Mouse (Mus musculus) liver (tissue): ENCODE data around the gene Timp3.

ENCODE experiments used
- DNase-seq: peaks from one replicate; pipeline ENCODE4 v3.0.0-alpha.2; 2020; ENCODE audit warnings: mixed read lengths

Timp3 gene

DNA sequence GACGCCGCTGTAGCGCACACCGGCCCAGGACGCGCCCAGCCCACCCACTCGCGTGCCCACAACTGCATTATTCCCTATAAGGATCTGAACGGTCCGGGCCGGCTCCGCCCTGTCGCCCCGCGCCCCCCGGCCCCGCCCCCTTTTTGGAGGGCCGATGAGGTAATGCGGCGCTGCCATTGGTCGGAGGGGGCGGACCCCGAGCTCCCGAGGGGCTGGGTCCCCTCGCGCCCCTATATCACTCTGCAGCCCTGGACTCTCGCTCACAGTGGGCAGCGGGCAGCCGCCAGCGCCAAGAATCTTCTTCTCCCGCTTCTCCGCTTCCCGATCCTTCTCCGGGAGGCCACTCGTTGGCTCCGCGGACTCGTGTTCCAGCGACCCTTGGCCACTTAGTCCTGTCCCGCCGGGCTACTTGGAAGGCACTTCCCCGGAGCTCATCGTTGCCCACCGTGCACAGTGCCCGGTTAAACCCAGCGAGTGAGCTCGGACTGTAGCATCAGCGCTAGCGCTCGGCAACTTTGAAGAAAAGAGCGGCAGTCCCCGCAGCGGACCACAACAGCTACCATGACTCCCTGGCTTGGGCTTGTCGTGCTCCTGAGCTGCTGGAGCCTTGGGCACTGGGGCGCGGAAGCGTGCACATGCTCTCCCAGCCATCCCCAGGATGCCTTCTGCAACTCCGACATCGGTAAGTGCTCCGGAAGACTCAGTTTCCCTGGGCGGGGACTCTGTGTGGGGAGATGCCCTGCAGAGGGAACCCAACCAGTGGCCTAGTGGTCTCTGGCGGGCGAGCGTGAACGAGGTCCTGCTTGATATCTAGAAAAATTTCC is at the start of gene Timp3:
Gene Timp3, plus strand, starts transcription at position 80 of the 824 bp plus-strand sequence.
- peak; percentile 75 for DNase-seq

DNA sequence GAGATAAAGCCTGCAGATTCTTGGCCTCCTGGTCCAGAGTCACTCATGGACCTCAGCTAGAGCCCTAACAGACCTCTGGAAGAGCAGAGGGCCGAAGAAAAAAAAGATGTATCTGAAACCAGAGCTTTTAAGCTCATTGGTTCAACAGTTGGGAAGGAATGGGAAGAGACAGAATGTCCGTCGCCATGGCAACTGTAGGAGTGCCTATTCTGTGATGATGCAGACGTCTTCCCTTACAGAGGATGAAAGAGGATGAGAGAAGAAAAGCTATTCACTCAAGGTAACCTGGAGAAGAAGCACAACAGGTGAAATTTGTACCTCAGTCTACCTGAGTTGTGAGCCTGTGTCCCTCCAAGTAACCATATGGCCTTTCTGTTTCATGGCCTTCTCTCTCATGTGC is 44.0 kb upstream of the Timp3 start:
- DNase-seq, result no peak

DNA sequence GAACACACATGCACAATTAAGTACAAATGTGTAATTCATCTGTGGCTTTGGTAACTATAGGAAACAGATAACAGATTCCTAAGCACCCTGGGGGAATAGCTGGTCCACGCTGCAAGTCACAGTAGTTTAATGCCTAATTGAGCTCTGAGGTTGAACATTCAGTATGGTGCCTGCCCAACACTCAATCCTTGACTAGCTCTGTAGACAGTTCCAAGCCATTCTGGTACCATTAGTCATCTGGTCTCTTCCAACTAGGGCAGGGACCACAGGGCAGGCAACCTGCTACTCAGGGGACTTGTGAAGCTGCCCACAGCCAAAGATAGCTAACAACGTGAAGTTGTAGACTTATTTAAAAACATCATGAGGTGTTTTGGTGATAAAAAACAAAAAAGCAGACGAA is 43.1 kb upstream of the Timp3 start:
- DNase-seq, result no peak

DNA sequence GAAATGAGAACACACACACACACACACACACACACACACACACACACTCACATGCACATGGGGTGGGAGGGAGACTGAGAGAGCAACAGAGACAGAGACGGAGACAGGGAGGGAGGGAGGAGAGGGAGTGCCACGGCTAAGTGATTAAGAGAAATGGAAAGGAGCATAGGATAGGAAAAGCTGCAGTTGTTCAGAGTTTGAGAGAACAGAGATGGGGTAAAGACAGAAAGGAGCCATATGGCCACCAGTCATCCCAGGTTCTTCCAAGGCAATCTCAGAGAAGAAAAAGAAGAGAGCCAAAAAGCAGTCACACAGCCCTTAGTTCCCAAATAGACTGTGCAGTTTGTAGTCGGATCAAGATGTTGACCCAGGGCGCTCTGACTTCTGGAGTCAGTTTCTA is 42.1 kb upstream of the Timp3 start:
- DNase-seq, result no peak

DNA sequence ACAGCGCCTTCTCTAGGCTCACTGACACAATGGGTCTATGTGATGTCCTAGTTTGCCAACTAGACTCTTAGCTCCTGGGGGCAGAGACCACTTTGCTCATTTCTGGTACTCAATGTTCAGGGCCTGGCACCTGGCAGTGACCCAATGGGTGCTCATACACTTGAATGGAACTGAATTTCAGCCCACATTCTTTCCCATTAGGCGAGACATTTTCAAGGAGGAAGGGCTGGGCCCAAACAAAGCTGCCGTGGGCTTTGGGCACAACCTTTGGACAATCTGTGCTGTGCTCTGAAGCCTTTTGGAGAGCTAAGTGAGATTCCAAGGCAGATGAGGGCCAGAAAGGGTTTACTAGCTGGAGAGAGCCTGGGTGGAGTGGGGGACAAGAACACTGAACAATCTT is 41.2 kb upstream of the Timp3 start:
- DNase-seq, result no peak

DNA sequence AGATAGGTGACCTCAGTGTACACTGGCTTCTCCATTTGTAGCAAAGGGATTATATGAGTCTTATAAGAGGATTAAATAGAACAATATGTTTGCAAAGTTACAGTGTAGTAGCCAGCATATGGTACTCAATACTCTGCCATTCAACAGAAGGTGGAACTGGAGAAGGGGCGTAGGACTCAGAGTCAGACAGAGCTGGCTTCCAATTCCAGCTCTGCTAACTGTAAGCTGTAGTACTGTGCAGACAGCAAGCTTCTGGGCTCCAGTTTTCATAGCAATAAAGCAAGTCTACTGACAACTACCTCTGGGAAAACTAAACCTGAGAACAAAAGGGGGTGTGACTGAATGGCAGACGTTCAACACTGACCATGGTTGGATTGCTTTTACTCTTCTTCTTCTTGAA is 38.4 kb upstream of the Timp3 start:
- no peak for DNase-seq

DNA sequence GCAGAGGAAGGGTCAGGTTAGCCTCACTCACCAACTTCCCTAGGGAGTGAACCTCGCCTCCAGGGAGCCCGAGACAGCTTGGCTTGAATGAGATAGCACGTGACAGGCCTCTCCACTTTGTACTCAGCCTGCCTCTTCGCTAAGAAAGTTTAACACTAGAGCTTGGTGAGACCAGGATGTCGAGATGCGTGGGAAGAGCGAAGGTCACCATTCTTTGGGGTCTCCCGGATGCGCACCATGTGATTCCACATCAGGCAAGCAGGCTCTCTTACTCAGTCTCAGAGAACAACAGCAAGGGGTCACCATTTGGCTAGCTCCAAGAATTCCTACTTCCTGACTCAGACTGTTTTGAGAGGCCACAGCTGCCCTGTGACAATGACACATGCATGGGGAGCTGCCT is 35.6 kb upstream of the Timp3 start:
- DNase-seq, result no peak

DNA sequence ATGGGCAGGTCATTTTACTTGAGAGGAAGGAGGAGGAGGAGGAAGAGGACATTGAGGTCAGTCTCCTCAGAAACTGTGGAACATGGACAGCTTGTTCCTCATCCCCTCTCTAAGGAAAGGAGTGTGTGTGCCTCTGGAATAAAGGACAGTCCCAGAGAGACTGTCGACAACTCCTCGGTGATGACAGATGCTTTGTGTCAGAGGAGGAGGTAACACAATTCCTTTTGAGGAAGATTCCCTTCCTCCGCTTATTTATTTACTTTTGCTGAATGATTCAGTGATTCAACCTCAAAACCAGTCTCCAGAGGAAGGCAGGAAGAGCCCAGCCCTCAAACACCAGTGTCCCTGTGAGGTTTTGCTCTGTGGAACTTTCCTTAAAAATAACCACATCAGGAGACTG is 29.9 kb upstream of the Timp3 start:
- no peak for DNase-seq

DNA sequence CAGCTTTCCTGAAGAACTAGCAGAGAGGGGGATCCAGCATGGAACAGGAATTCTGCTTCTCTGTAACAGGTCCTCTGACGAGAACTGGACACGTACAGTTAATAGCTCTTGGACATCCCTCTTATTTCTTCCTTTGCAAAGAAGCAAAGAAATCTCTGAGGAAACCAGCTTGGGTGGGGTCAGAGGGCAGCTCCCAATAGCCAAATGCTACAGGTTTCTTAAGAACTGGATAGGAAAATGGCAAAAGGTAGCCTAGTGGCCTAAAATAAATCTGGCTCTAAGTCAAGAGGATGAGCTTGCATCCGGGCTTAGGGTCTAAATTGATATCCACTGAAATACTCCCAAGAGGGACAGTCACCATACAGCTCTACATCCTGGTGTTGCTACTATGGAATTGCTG is 27.3 kb upstream of the Timp3 start:
- DNase-seq, result no peak

DNA sequence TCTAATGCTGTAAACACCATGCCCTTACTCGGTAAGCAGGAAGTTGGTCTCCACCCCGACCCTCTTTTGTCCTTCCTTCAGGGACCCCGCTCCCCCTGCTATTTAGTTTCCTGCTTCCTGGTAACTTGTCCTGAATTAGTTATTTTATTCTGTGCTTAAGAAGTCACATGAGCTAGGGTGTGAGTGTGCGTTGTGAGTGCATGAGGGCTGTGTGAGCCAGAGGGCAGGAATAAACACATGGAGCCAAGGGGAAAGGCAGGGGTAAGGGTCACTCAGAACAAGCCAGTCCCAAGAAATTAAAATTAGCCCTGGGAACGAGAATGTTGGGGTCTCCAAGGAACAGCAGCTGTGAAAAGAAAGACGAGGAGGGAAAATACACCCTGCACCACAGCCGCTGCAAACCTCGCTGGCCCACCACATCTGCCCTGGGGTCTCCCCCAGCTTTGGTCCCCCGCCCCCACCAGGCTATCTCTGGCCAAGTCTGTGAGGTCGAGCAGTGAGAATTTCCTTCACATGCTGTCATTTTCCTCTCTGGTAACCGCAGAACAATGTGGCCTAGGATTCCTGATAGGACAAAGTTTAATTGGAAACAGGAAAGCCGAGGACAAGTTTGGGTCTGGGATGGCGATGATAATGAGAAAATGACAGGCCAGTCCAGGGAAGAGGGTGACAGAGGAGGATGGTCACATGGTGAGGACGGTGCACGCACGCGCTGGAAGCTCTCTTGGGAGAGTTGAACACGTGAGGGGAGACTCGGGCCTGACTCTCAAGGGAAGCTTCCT is 26.6 kb upstream of the Timp3 start:
- DNase-seq, result peak; percentile 12

DNA sequence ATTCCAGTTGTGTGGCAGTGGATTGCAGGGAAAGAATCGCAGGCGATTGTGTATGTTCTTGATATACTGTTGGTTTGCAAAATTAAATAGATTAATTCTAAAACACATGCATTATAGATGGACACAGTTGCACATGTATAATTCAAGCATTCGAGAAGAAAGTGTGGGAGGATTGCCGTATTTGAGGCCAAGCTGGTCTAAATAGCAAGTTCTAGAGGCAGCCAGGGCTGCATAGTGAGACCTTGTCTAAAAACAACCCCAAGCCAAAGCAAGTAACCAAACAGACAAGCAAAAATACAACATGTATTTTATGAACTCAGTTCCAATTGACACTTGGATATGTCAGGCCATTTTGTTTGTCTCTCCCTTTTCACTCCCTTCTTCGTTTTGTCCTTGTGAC is 24.6 kb upstream of the Timp3 start:
- DNase-seq, result no peak

DNA sequence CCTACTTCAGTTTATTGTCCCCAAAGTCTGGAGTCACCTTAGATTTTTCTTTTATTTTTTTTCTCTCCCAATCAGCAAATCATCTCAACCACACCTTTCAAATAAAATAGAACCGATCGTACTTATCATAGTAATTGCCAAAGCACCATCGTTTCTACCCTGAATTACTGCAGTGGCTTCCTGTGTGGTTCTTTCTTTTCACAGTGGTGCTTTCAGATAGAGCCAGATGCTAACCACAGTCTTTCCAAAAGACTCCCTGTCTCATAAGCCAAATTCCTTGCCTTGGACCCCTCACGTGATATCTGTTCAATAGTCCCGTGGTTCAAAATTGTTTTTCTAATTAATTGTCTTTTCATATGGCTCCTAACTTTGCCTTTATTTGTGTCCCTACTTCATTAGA is 22.8 kb upstream of the Timp3 start:
- no peak for DNase-seq

DNA sequence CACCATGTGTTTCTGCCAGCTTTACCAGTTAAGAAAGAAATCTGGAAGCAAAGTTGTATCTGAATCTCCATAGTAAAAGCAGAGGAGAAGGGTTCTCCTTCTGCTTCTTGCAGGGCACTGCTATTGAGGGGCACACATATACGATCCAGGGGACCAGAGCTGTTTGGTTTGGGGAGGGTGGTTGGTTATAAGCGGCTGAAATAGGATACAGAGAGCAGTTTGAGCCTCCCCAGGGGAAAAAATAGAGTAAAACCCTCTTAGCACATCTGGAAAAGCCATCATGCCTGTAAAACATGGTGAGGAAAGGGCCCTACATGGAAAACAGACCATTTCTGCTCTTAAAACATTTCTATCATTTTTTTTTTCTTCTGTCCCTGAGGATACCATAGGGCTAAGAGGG is 21.7 kb upstream of the Timp3 start:
- no peak for DNase-seq

DNA sequence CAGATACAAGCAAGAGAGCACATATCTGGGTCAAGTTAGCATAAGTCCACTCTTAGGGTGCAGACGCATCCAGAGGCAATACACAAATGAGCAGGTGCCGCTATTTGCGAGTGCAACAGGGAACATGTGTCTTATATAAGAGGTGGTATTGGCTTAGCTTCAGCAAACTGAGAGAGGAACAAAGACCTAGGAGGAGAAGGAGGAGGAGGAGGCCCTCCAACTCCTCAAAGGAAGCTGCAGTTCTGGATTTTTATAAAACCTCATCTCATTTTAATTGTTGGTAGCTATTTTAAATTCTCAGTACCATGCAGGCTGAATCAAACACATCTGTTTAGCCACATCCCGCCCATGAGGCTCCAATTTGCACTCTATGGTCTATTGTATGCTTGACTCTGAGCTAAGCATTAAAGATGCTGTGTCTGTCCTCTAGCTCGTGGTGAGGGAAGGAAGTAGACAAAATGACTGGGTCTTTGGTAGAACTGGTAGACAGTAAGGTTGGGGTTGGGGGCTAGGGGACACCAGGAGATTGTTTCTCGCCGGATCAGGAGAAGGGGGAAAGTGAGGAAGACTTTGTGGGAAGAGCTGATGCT is 20.5 kb upstream of the Timp3 start:
- no peak for DNase-seq

DNA sequence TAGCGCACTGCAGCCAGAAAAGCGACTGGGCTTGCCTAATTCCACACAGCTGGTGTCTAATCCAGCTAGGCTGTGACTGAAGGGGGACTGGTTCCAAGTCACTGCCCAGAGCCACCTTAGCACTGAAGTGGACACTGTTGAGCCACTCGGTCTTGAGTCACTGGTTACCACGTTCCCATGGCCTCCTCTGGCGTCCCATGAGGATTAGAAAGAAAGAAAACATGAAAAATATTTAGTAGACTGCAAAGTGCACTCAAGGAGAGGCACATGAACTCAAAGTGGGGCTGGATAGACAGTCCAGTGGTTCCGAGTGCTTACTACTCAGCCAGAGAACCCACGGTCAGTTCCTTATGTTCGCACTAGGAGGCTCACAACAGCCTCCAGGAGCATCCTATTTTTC is 18.9 kb upstream of the Timp3 start:
- DNase-seq, result no peak

DNA sequence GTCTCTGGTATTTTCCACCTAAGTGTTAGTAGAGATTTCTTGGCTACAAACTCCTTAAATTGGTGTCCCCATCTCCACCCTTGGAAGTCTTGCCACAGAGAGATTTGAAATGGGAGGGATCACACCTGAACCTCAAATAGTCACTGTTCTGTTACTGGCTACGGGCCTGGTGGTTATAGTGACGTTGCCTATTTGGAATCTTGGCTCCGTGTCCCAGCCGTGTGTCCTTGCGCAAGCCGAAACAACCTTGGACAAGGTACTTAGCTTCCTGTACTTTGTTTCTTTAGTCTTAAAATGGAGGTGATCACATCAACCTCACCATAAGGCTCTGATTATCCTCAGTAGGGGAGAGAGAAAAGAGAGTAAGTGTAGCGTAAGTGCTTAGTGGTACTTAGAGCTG is 13.7 kb upstream of the Timp3 start:
- DNase-seq, result no peak

DNA sequence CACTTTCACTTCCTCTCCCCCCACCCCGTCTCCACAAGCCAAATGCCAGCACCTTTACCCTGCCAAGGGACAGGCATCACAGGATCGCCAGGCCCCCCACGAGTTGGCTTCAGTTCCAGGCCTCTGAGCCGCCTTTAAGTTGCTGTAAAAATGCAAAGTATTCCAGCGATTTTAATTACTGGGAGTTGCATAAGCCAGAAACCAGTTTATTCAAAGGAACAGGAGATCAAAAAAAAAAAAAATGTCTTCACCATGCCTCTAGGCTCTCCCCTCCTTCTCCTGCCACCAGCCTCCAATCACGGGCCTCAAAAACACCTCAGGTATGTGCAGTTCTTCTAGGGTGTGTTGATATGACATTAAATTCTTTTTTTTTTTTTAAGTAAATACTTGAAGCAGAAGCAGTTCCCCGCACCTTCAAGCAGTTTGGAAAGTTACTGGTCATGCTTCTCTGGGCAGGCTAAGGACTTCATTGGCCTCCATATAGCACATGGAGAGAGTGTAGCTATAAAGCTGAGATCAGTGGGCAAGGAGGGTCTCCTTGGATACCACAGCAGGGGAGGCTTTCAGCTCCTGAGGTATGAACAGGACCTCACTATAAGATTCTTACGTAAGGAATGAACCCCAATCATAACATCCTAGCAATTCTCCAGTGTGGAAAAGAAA is 9.9 kb upstream of the Timp3 start:
- no peak for DNase-seq

DNA sequence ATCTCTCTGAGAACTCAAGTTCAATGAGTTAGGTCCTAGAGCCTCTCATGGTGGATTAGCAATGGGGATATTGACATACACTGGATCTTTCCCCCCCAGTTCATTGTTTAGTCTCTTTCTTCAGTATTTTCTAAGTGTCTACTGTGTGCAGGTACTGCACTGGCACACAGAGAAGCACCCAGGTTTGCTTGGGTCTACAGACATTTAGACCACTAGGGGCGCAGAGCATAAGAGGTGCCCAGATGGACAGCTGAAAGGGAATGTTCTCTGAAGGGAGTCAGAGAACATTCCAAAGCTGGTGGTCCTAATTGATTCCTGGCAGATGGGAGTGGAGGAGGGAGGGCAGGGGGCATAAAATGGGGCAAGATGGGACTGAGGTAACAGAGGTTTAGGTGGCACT is 6.3 kb upstream of the Timp3 start:
- DNase-seq, result no peak

DNA sequence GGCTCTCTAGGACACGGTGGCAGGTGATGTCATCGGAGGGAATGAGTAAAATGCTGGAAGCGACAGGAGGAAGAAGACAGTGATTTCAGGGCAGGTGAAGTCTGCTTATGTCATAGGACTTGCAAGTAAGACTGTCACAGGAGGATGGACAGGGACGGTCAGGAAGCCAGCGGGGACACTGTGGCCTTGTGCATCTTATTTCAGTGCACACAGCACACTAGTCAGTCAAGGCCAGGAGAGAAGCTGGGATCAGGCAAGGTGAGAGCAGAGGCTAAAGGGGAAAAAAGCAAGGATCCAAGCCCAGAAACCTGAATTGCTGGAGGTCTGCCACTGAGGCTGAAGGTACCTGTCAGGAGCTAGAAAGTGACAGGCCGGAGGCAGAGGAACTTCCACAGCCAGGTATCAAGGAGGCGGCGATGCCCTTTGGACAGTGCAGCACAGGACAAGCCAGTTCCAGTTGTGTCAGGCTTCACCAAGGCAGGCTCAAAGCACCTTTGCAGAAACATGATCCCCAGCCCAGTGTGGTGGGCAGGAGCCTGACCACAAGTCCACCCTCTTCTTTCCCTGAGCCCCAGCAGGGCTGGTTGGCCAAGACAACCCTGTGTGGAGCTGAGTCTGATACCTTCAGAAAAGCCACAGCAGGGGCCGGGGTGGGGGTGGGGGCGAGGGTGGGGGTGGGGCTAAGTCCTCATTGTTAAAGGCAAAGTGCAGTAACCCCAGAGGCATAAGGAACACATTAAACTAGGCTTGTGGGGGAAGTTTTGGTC is 5.4 kb upstream of the Timp3 start:
- no peak for DNase-seq

DNA sequence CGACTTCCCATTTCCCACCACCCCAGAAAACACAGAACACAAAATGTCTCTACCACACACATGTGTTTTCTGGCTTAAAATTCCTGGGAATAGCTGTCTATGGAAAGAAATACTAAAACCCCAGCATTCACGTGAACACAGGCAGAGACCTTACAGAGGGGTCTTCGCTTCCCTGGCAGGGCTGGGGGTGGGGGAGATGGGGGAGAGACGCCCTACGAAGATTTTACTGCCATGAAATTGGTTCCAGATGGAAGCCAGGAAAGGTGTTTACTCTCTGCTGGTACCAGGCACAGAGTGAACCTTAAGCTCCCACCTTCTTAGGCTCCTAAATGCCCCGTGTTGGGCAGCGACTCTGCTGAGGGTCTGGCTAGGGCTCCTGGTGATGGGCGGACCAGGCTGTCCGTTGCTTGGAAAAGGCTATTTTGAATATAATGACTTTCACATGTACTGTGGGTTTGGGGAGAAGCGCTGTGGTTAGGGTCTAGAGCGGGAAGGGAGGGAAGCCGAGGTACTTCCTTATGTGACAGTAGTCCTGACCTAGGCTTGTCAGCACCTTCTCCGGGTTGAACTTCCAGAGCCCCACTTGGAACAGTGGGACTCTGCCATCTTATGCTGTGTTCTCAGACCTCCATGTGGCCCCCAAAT is 4.6 kb upstream of the Timp3 start:
- no peak for DNase-seq

DNA sequence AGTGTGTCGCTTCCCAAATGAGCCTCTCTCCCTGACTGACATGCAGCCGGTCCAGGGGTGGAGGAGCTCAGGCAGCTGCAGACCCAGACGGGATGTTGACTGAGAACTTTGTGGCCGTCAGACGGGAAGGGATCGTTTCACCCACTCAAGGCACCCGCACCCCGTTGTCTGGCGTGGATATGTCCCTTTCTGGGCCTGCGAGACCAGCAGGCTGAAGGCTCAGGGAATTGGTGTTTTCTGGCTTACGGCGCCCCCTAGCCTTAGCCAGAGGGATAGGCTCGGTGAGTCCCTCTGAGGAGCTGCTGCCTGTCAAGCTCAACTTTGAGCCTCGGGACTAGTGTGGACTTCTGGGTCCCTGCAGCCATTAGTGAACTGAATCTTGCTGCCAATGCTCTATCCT is 4.1 kb upstream of the Timp3 start:
- peak; percentile 77 for DNase-seq

DNA sequence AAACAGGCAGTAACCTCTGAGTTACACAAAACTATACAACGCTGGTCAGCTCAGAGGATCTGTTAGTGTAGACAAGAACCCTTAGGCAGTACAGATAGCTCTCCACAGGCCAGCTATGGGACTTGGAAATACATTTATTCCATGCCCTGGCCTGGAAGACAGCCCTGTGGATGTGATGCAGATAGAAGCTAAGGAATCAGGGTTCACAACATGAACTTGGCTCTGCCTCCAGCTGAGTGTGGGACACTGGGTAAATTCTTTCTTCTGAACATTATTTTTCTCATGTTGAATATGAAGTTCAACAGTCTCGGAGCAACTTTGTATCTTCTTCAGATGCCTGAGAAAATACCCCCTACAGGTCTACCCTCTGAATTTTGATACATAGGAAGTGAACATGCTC is 2.9 kb upstream of the Timp3 start:
- no peak for DNase-seq
